Mouse (Mus musculus): ENCODE data around the gene Plcl2. TPM values are rescaled to one million over a fixed set of nuclear protein-coding genes. Genes with fewer than 3 reads are reported as not detected.

Gene Plcl2
- polyA plus RNA-seq (2012; fragmentation: generic; extraction: Trizol): 4.3 TPM
- long read RNA-seq, experiment 1, partial matches to known transcripts: 1 of 2 reads
- long read RNA-seq, experiment 1, other reads (novel, unspliced or antisense): 1 of 2 reads
- long read RNA-seq, experiment 2, full-length matches to known transcripts: 2 of 2 reads
- long read RNA-seq, experiment 2, partial matches to known transcripts: 0 of 2 reads
- long read RNA-seq, experiment 2, other reads (novel, unspliced or antisense): 0 of 2 reads

- Histone ChIP-seq H3K79me2 (ENCODE audit: control insufficient read depth, insufficient read depth) (peaks cover 10% of the 10 kb centered on the region), H3K4me3 (ENCODE audit: insufficient read depth, poor library complexity, severe bottlenecking) (peak within 1 kb of the TSS; percentile 56), H3K27me3 (ENCODE audit: control insufficient read depth, insufficient read depth, insufficient read length) (no peaks in the 10 kb centered on the region), H3ac (ENCODE audit: control insufficient read depth, insufficient read length, low read depth) (peak within 1 kb of the TSS; percentile 91), H3K36me3 (ENCODE audit: control insufficient read depth, insufficient read depth) (no peaks in the 10 kb centered on the region), H3K79me3 (ENCODE audit: low read depth) (no peaks in the 10 kb centered on the region)
- TF ChIP-seq MAX (IDR thresholded peaks at IDR 0.05): no peak
- no peak for TF ChIP-seq MYOG (IDR thresholded peaks at IDR 0.05; ENCODE audit: control insufficient read depth, extremely low read depth, insufficient read length)
- TF ChIP-seq USF1 (IDR thresholded peaks at IDR 0.05; ENCODE audit: low read depth): no peak
- no peak for TF ChIP-seq CTCF (IDR thresholded peaks at IDR 0.05; ENCODE audit: control insufficient read depth, insufficient read depth, insufficient read length)
- TF ChIP-seq MYOD1 (IDR thresholded peaks at IDR 0.05; ENCODE audit: control insufficient read depth, insufficient read length, low read depth): no peak
- TF ChIP-seq FOSL1 (IDR thresholded peaks at IDR 0.05; ENCODE audit: insufficient read depth, low read length, poor library complexity, severe bottlenecking): no peak
- no peak for TF ChIP-seq CEBPB (IDR thresholded peaks at IDR 0.05; ENCODE audit: low read depth)
Observed at GRCm38 (mm10) chr17:50509251-50510104, at the start of gene Plcl2. Gene Plcl2 (plus strand): TSS chr17:50509403.

- Histone ChIP-seq H3K27me3 (ENCODE audit: control insufficient read depth, insufficient read depth, insufficient read length) (no peaks in the 10 kb centered on the region), H3K4me3 (ENCODE audit: insufficient read depth, poor library complexity, severe bottlenecking) (no peak overlapping the region), H3K79me2 (ENCODE audit: control insufficient read depth, insufficient read depth) (no peaks in the 10 kb centered on the region), H3ac (ENCODE audit: control insufficient read depth, insufficient read length, low read depth) (no peak overlapping the region), H3K36me3 (ENCODE audit: control insufficient read depth, insufficient read depth) (no peaks in the 10 kb centered on the region), H3K79me3 (ENCODE audit: low read depth) (no peaks in the 10 kb centered on the region)
- TF ChIP-seq MYOD1 (IDR thresholded peaks at IDR 0.05; ENCODE audit: control insufficient read depth, insufficient read length, low read depth): no peak
- no peak for TF ChIP-seq CTCF (IDR thresholded peaks at IDR 0.05; ENCODE audit: control insufficient read depth, insufficient read depth, insufficient read length)
- no peak for TF ChIP-seq USF1 (IDR thresholded peaks at IDR 0.05; ENCODE audit: low read depth)
- TF ChIP-seq CEBPB (IDR thresholded peaks at IDR 0.05; ENCODE audit: low read depth): no peak
- no peak for TF ChIP-seq MYOG (IDR thresholded peaks at IDR 0.05; ENCODE audit: control insufficient read depth, extremely low read depth, insufficient read length)
- no peak for TF ChIP-seq MAX (IDR thresholded peaks at IDR 0.05)
- TF ChIP-seq FOSL1 (IDR thresholded peaks at IDR 0.05; ENCODE audit: insufficient read depth, low read length, poor library complexity, severe bottlenecking): no peak
Observed at GRCm38 (mm10) chr17:50460301-50460700, 48.9 kb upstream of the Plcl2 start.

GRCm38 (mm10) chr17:50467438-50467837 lies 41.8 kb upstream of the Plcl2 start:
- Histone ChIP-seq H3K79me2 (ENCODE audit: control insufficient read depth, insufficient read depth) (no peaks in the 10 kb centered on the region), H3K79me3 (ENCODE audit: low read depth) (no peaks in the 10 kb centered on the region), H3K4me3 (ENCODE audit: insufficient read depth, poor library complexity, severe bottlenecking) (no peak overlapping the region), H3ac (ENCODE audit: control insufficient read depth, insufficient read length, low read depth) (no peak overlapping the region), H3K36me3 (ENCODE audit: control insufficient read depth, insufficient read depth) (no peaks in the 10 kb centered on the region), H3K27me3 (ENCODE audit: control insufficient read depth, insufficient read depth, insufficient read length) (no peaks in the 10 kb centered on the region)
- TF ChIP-seq MAX (IDR thresholded peaks at IDR 0.05) (no peak), MYOG (IDR thresholded peaks at IDR 0.05; ENCODE audit: control insufficient read depth, extremely low read depth, insufficient read length) (no peak), MYOD1 (IDR thresholded peaks at IDR 0.05; ENCODE audit: control insufficient read depth, insufficient read length, low read depth) (no peak), FOSL1 (IDR thresholded peaks at IDR 0.05; ENCODE audit: insufficient read depth, low read length, poor library complexity, severe bottlenecking) (no peak), CTCF (IDR thresholded peaks at IDR 0.05; ENCODE audit: control insufficient read depth, insufficient read depth, insufficient read length) (no peak), USF1 (IDR thresholded peaks at IDR 0.05; ENCODE audit: low read depth) (no peak), CEBPB (IDR thresholded peaks at IDR 0.05; ENCODE audit: low read depth) (no peak)

GRCm38 (mm10) chr17:50469126-50469525 lies 40.1 kb upstream of the Plcl2 start:
- no peak for TF ChIP-seq FOSL1 (IDR thresholded peaks at IDR 0.05; ENCODE audit: insufficient read depth, low read length, poor library complexity, severe bottlenecking)
- no peak for TF ChIP-seq CEBPB (IDR thresholded peaks at IDR 0.05; ENCODE audit: low read depth)
- TF ChIP-seq MAX (IDR thresholded peaks at IDR 0.05): no peak
- no peak for TF ChIP-seq MYOD1 (IDR thresholded peaks at IDR 0.05; ENCODE audit: control insufficient read depth, insufficient read length, low read depth)
- TF ChIP-seq CTCF (IDR thresholded peaks at IDR 0.05; ENCODE audit: control insufficient read depth, insufficient read depth, insufficient read length): no peak
- H3K79me2 ChIP-seq (ENCODE audit: control insufficient read depth, insufficient read depth): no peaks in the 10 kb centered on the region

GRCm38 (mm10) chr17:50469543-50470431 lies 39.4 kb upstream of the Plcl2 start:
- Histone ChIP-seq H3ac (ENCODE audit: control insufficient read depth, insufficient read length, low read depth) (peak overlapping the region; percentile 19), H3K27me3 (ENCODE audit: control insufficient read depth, insufficient read depth, insufficient read length) (no peaks in the 10 kb centered on the region), H3K79me3 (ENCODE audit: low read depth) (no peaks in the 10 kb centered on the region), H3K79me2 (ENCODE audit: control insufficient read depth, insufficient read depth) (no peaks in the 10 kb centered on the region), H3K36me3 (ENCODE audit: control insufficient read depth, insufficient read depth) (no peaks in the 10 kb centered on the region), H3K4me3 (ENCODE audit: insufficient read depth, poor library complexity, severe bottlenecking) (no peak overlapping the region)
- TF ChIP-seq USF1 (IDR thresholded peaks at IDR 0.05; ENCODE audit: low read depth) (no peak), MYOD1 (IDR thresholded peaks at IDR 0.05; ENCODE audit: control insufficient read depth, insufficient read length, low read depth) (no peak), MYOG (IDR thresholded peaks at IDR 0.05; ENCODE audit: control insufficient read depth, extremely low read depth, insufficient read length) (no peak), FOSL1 (IDR thresholded peaks at IDR 0.05; ENCODE audit: insufficient read depth, low read length, poor library complexity, severe bottlenecking) (no peak), MAX (IDR thresholded peaks at IDR 0.05) (no peak), CTCF (IDR thresholded peaks at IDR 0.05; ENCODE audit: control insufficient read depth, insufficient read depth, insufficient read length) (no peak)

More at GRCm38 (mm10) chr17:50469126-50469525, 40.1 kb upstream of the Plcl2 start:
- H3K36me3 ChIP-seq (ENCODE audit: control insufficient read depth, insufficient read depth): no peaks in the 10 kb centered on the region
- H3K4me3 ChIP-seq (ENCODE audit: insufficient read depth, poor library complexity, severe bottlenecking): no peak overlapping the region
- H3ac ChIP-seq (ENCODE audit: control insufficient read depth, insufficient read length, low read depth): no peak overlapping the region
- no peaks in the 10 kb centered on the region for H3K79me3 ChIP-seq (ENCODE audit: low read depth)
- H3K27me3 ChIP-seq (ENCODE audit: control insufficient read depth, insufficient read depth, insufficient read length): no peaks in the 10 kb centered on the region

Measured in C2C12 (cell line).